Mouse (Mus musculus): ENCODE data around the gene Csmd2. TPM values are rescaled to one million over a fixed set of nuclear protein-coding genes. Genes with fewer than 3 reads are reported as not detected.
A peak's percentile ranks its signal among the peaks of the same experiment; 100 is the strongest.
"Not testable (repeated sequence)": the region's sequence is repeated elsewhere in the genome, so short reads cannot be mapped to it uniquely, and the experiment has no call there.

Csmd2 gene
- polyA plus RNA-seq, 1 experiment from 2014 or later, result 0.21 TPM

DNA sequence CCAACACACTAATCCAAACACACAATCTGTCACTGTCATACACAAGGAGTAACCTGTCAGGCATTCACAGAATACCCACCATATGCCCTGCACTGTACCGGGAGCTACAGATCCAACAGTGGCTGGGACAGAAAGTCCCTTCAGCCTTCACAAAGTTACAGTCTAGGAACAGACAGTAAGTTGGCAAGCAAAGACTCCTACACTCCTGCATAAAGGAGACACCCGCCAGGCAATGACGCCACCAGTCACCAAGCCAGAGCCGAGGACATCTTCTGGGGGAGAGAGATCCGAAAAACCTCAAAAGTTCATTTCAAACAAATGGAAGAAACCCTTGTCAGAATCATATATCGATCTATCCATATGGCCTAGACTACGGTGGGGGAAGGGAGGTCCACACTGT is 618.9 kb downstream of the Csmd2 start:
- DNase-seq (ENCODE audit: low spot score) (no peak), ATAC-seq (replicated peaks; ENCODE audit: insufficient number of reproducible peaks, low FRiP score, low TSS enrichment, low read depth) (no peak)
- Histone ChIP-seq H3K4me2 (ENCODE audit: low read depth, low read length) (no peak overlapping the region), H3K9ac (replicated peaks; ENCODE audit: low read length) (no peak overlapping the region), H3K27me3 (ENCODE audit: control insufficient read depth, insufficient read depth, low read length) (no peaks in the 10 kb centered on the region), H3K4me3 (ENCODE audit: low read depth, low read length) (no peak overlapping the region), H3K27ac (replicated peaks; ENCODE audit: low read depth, low read length) (no peak overlapping the region), H3K4me1 (ENCODE audit: control insufficient read depth, insufficient read depth, low read length) (no peaks in the 10 kb centered on the region), H3K9me3 (replicated peaks; ENCODE audit: control insufficient read depth, low read length) (no peaks in the 10 kb centered on the region), H3K36me3 (replicated peaks; ENCODE audit: control insufficient read depth, insufficient read depth, low read depth, low read length) (no peaks in the 10 kb centered on the region; the same call in 1 of the 2 replicates)
- 93% methylated on average over 7 of the region's 7 CpGs for WGBS

DNA sequence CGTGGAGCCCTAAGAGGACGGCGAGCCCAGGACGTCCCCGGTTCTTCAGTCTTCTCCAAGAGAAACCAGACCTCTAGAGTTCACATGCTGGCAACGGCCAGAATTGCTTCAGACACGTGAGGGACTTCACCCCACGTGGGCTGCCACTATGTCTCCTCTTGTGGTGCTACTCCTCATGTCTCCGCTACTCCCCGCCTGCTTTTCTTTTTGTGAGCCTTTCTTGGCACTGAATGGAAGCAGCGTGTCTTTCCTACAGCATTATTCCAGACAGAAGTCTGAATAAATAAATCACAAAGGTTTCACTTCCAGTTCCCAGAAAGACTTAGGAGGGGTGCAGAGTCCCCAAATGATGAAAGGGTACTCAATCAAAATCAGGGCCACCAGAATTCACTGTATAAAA is 620.0 kb downstream of the Csmd2 start:
- Histone ChIP-seq H3K27ac (replicated peaks; ENCODE audit: low read depth, low read length) (no peak overlapping the region), H3K27me3 (ENCODE audit: control insufficient read depth, insufficient read depth, low read length) (no peaks in the 10 kb centered on the region), H3K4me1 (ENCODE audit: control insufficient read depth, insufficient read depth, low read length) (no peaks in the 10 kb centered on the region), H3K36me3 (replicated peaks; ENCODE audit: control insufficient read depth, insufficient read depth, low read depth, low read length) (no peaks in the 10 kb centered on the region; the same call in 1 of the 2 replicates), H3K9ac (replicated peaks; ENCODE audit: low read length) (no peak overlapping the region), H3K9me3 (replicated peaks; ENCODE audit: control insufficient read depth, low read length) (no peaks in the 10 kb centered on the region), H3K4me3 (ENCODE audit: low read depth, low read length) (no peak overlapping the region), H3K4me2 (ENCODE audit: low read depth, low read length) (no peak overlapping the region)
- 89% methylated on average over 11 of the region's 11 CpGs for WGBS
- no peak for ATAC-seq (replicated peaks; ENCODE audit: insufficient number of reproducible peaks, low FRiP score, low TSS enrichment, low read depth)
- DNase-seq (ENCODE audit: low spot score), result no peak

DNA sequence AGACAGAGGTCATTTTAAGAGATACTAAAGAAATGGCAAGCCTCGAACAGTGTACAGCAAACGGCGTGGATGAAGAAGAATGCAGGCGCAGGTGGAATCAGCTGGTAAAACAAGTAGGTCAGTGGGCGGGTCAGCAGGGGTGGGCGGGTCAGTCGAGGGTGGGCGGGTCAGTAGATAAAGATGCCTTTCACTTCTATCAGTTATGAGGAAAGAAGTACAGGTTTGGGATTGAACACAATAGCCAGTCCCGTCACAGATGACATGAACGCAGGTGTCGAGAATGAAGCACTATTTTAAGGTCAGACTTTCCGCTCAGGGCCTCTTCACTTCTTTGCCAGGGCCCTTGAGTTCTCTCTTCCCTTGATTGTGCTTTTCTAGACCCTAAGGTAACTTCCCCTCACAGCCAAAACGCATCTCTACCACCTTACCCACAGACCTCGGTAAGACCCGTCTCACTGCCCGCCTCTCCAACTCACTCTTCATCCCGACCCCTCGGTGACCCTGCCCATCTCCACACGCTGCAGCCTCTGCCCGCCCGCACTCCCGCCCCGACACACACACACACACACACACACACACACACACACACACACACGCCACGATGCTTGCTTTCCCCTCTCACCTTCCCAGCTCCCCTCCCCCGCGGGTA is 621.7 kb downstream of the Csmd2 start:
- Histone ChIP-seq H3K27me3 (ENCODE audit: control insufficient read depth, insufficient read depth, low read length) (no peaks in the 10 kb centered on the region), H3K4me1 (ENCODE audit: control insufficient read depth, insufficient read depth, low read length) (no peaks in the 10 kb centered on the region), H3K9me3 (replicated peaks; ENCODE audit: control insufficient read depth, low read length) (no peaks in the 10 kb centered on the region), H3K9ac (replicated peaks; ENCODE audit: low read length) (peak overlapping the region; percentile 72), H3K27ac (replicated peaks; ENCODE audit: low read depth, low read length) (no peak overlapping the region), H3K36me3 (replicated peaks; ENCODE audit: control insufficient read depth, insufficient read depth, low read depth, low read length) (no peaks in the 10 kb centered on the region), H3K4me2 (ENCODE audit: low read depth, low read length) (peak overlapping the region; percentile 58), H3K4me3 (ENCODE audit: low read depth, low read length) (peak overlapping the region; percentile 60)
- ATAC-seq (replicated peaks; ENCODE audit: insufficient number of reproducible peaks, low FRiP score, low TSS enrichment, low read depth) (peak; percentile 32), DNase-seq (ENCODE audit: low spot score) (no peak)
- WGBS, result 9% methylated on average over 24 of the region's 27 CpGs

GRCm38 (mm10) chr4:128609925-128610402 is 622.3 kb downstream of the Csmd2 start, which contains the start of gene Zscan20:
Zscan20 (minus strand) TSS chr4:128610098.
- H3K27me3 ChIP-seq (ENCODE audit: control insufficient read depth, insufficient read depth, low read length), result no peaks in the 10 kb centered on the region
- peak within 1 kb of the TSS; percentile 60 for H3K4me3 ChIP-seq (ENCODE audit: low read depth, low read length)
- H3K36me3 ChIP-seq (replicated peaks; ENCODE audit: control insufficient read depth, insufficient read depth, low read depth, low read length), result no peaks in the 10 kb centered on the region
- peak; percentile 96 for ATAC-seq (replicated peaks; ENCODE audit: insufficient number of reproducible peaks, low FRiP score, low TSS enrichment, low read depth)
- H3K27ac ChIP-seq (replicated peaks; ENCODE audit: low read depth, low read length), result no peak within 1 kb of the TSS
- H3K9me3 ChIP-seq (replicated peaks; ENCODE audit: control insufficient read depth, low read length), result no peaks in the 10 kb centered on the region
- DNase-seq (ENCODE audit: low spot score), result peak; percentile 99
- under 1% methylated on average over 24 of the region's 24 CpGs for WGBS
- peak within 1 kb of the TSS; percentile 58 for H3K4me2 ChIP-seq (ENCODE audit: low read depth, low read length)
- H3K4me1 ChIP-seq (ENCODE audit: control insufficient read depth, insufficient read depth, low read length), result no peaks in the 10 kb centered on the region
- peak within 1 kb of the TSS; percentile 72 for H3K9ac ChIP-seq (replicated peaks; ENCODE audit: low read length)

DNA sequence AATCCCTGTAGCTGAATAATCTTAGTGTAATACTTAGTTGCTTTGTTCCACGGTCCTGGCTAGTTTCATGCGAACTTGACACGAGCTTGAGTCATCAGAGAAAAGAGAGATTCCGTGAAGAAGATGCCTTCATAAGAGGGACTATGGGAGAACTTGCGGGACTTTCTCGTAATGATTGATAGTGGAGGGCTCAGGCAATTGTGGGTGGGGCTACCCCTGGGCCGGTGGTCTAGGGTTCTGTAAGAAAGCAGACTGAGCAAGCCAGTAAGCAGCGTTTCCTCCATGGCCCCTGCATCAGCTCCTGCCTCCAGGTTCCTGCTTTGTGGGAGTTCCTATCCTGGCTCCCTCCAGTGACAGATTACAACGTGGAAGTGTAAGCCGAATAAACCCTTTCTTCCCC is 623.0 kb downstream of the Csmd2 start:
- Histone ChIP-seq H3K9me3 (replicated peaks; ENCODE audit: control insufficient read depth, low read length) (no peaks in the 10 kb centered on the region), H3K36me3 (replicated peaks; ENCODE audit: control insufficient read depth, insufficient read depth, low read depth, low read length) (no peaks in the 10 kb centered on the region), H3K4me1 (ENCODE audit: control insufficient read depth, insufficient read depth, low read length) (no peaks in the 10 kb centered on the region), H3K27me3 (ENCODE audit: control insufficient read depth, insufficient read depth, low read length) (no peaks in the 10 kb centered on the region), H3K4me3 (ENCODE audit: low read depth, low read length) (no peak overlapping the region), H3K4me2 (ENCODE audit: low read depth, low read length) (no peak overlapping the region), H3K27ac (replicated peaks; ENCODE audit: low read depth, low read length) (no peak overlapping the region), H3K9ac (replicated peaks; ENCODE audit: low read length) (no peak overlapping the region)
- WGBS, result 33% methylated on average over 10 of the region's 10 CpGs
- ATAC-seq (replicated peaks; ENCODE audit: insufficient number of reproducible peaks, low FRiP score, low TSS enrichment, low read depth), result no peak
- DNase-seq (ENCODE audit: low spot score), result no peak

GRCm38 (mm10) chr4:128611726-128612125 is 624.1 kb downstream of the Csmd2 start:
- H3K4me3 ChIP-seq (ENCODE audit: low read depth, low read length); ATAC-seq (replicated peaks; ENCODE audit: insufficient number of reproducible peaks, low FRiP score, low TSS enrichment, low read depth); H3K9ac ChIP-seq (replicated peaks; ENCODE audit: low read length); DNase-seq (ENCODE audit: low spot score); H3K4me1 ChIP-seq (ENCODE audit: control insufficient read depth, insufficient read depth, low read length); H3K27ac ChIP-seq (replicated peaks; ENCODE audit: low read depth, low read length); H3K27me3 ChIP-seq (ENCODE audit: control insufficient read depth, insufficient read depth, low read length); H3K4me2 ChIP-seq (ENCODE audit: low read depth, low read length); H3K9me3 ChIP-seq (replicated peaks; ENCODE audit: control insufficient read depth, low read length); H3K36me3 ChIP-seq (replicated peaks; ENCODE audit: control insufficient read depth, insufficient read depth, low read depth, low read length): not testable (repeated sequence)
- 77% methylated on average over 3 of the region's 3 CpGs for WGBS

- Histone ChIP-seq H3K4me1 (ENCODE audit: control insufficient read depth, insufficient read depth, low read length) (peaks cover 2% of the 10 kb centered on the region; the same call in 1 of the 2 replicates), H3K9me3 (replicated peaks; ENCODE audit: control insufficient read depth, low read length) (no peaks in the 10 kb centered on the region), H3K27me3 (ENCODE audit: control insufficient read depth, insufficient read depth, low read length) (no peaks in the 10 kb centered on the region), H3K4me3 (ENCODE audit: low read depth, low read length) (no peak overlapping the region), H3K27ac (replicated peaks; ENCODE audit: low read depth, low read length) (no peak overlapping the region), H3K4me2 (ENCODE audit: low read depth, low read length) (no peak overlapping the region), H3K36me3 (replicated peaks; ENCODE audit: control insufficient read depth, insufficient read depth, low read depth, low read length) (no peaks in the 10 kb centered on the region), H3K9ac (replicated peaks; ENCODE audit: low read length) (no peak overlapping the region)
- no peak for ATAC-seq (replicated peaks; ENCODE audit: insufficient number of reproducible peaks, low FRiP score, low TSS enrichment, low read depth)
- WGBS, result 21% methylated on average over 8 of the region's 8 CpGs
- DNase-seq (ENCODE audit: low spot score), result peak; percentile 88
These were observed 625.7 kb downstream of the Csmd2 start for GRCm38 (mm10) chr4:128613326-128613725.

DNA sequence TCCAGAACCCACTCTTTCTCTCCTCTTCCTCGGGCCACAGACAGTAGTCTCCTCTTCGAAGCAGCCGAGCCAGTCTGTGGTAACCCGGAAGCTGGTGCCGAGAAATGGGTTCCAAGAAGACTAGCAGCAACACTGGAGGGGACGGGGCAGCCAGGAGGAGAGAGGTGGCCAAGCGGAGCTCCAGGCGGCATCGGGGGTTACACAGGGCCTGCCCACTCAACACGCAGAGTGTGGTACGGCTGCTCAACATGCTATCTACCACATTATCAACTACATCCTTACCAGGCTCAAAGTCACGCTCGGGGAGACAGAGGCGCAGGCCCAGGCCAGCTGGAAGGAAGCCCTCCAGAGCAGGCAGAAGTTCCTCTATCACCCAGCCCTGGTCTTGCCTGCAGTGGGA is 628.1 kb downstream of the Csmd2 start:
- ATAC-seq (replicated peaks; ENCODE audit: insufficient number of reproducible peaks, low FRiP score, low TSS enrichment, low read depth) (no peak), DNase-seq (ENCODE audit: low spot score) (no peak)
- H3K9me3 ChIP-seq (replicated peaks; ENCODE audit: control insufficient read depth, low read length), result no peaks in the 10 kb centered on the region
- no peaks in the 10 kb centered on the region for H3K27me3 ChIP-seq (ENCODE audit: control insufficient read depth, insufficient read depth, low read length)
- H3K36me3 ChIP-seq (replicated peaks; ENCODE audit: control insufficient read depth, insufficient read depth, low read depth, low read length), result no peaks in the 10 kb centered on the region
- H3K9ac ChIP-seq (replicated peaks; ENCODE audit: low read length), result no peak overlapping the region
- no peak overlapping the region for H3K27ac ChIP-seq (replicated peaks; ENCODE audit: low read depth, low read length)
- no peak overlapping the region for H3K4me2 ChIP-seq (ENCODE audit: low read depth, low read length)
- H3K4me3 ChIP-seq (ENCODE audit: low read depth, low read length), result no peak overlapping the region
- peaks cover 4% of the 10 kb centered on the region; the same call in 1 of the 2 replicates for H3K4me1 ChIP-seq (ENCODE audit: control insufficient read depth, insufficient read depth, low read length)
- WGBS, result 94% methylated on average over 14 of the region's 14 CpGs
